Mouse (Mus musculus) effector memory CD4-positive, alpha-beta T cell, adult 5 months (primary cell): Measurements from ENCODE around the gene Ifna1. TPM values are rescaled to one million over a fixed set of nuclear protein-coding genes. Genes with fewer than 3 reads are reported as not detected.

ENCODE experiments used
- polyA plus RNA-seq: library from polyadenylated mRNA; unstranded; fragments of 100-300 nt; shearing (Covaris generic); gene quantifications from one replicate; pipeline ENCODE4 v1.2.1, GENCODE M21; 2017

Gene Ifna1
- polyA plus RNA-seq = not detected

DNA sequence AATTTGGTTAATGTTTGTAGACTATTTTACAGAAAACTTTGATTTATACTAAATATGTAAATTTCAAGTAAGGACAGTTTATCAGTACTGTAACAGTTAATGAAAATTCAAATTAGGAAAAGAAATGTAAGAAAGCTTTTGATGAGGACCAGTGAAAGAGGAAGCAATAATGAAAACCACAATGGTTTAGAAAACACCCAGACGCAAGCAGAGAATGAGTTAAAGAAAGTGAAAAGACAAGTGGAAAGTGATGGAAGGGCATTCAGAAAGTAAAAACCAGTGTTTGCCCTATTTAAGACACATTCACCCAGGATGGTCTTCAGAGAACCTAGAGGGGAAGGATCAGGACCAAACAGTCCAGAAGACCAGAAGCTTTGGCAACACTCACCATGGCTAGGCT is at the start of gene Ifna1:
Ifna1 (plus strand) TSS at position 390 of the 400 bp plus-strand sequence.

DNA sequence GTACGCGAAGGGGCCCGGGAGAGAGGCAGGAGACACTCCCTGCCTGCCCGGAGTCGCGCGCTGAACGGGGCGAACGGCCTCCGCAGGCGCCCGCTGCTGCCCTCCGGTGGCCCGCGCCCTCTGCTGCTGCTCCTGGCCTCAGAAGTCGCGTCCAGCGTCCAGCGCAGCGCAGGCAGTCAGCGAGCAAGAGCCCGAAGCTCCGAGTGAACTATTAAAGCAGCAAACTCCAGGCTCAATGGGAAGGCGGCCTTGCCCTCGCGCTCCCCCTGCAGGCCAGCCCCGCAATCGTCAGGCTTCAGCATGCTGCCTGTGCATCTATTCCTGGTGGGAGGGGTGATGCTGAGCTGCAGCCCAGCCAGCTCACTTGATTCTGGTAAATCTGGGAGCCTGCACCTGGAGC is 46.9 kb upstream of the Ifna1 start, which contains the start of gene Gm13287:
Gm13287 (plus strand) TSS at position 301 of the 400 bp plus-strand sequence.

DNA sequence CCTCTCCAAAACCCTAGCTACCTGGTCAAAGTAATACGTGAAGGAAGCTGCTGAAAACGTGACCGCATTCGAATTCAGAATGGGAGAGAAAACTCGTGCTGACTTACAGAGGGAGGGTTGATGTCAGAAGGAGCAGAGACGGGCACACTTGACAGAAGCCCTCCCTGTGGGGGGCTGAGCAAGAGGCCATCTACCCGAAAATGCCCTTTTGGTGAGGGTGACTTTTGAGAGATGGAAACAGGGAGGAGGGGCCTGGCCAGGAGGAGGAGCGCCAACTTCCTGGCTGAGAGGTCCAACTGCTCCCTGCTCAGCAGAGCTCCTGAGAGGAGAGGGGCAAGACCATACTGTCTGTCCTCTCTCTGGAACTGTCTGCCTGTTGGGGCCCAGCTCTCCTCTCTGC is 44.7 kb upstream of the Ifna1 start, which contains the start of gene Gm13288:
Gm13288 (plus strand) TSS at position 301 of the 400 bp plus-strand sequence.

DNA sequence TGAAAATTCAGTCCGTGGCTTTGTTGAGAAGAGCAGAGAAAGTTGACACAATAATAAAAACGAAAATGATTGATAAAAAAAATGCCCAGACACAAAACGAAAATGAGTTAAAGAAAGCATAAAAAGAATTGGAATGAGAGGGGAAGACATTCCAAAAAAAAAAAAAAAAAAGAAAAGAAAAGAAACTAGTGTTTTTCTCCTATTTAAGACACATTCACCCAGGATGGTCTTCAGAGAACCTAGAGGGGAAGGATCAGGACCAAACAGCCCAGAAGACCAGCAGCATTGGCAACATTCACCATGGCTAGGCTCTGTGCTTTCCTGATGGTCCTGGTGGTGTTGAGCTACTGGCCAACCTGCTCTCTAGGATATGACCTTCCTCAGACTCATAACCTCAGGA is 34.0 kb upstream of the Ifna1 start, which contains the start of gene Ifna7:
Ifna7 (plus strand) TSS at position 301 of the 400 bp plus-strand sequence.

DNA sequence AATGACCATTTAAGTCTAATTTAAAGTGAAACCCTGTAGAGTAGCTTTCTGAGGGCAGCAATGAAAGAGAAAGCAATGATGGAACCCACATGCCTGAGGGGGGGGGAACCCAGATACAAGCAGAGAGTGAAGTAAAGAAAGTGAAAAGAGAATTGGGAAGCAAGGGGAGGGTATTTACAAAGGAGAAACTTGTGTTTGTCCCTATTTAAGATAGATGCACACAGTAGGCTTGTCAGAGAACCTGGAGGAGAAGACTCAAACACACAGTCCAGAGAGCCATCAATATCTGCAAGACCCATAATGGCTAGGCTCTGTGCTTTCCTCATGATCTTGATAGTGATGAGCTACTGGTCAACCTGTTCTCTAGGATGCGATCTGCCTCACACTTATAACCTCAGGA is 30.2 kb upstream of the Ifna1 start, which contains the start of gene Ifna11:
Ifna11 (plus strand) TSS at position 301 of the 400 bp plus-strand sequence.

DNA sequence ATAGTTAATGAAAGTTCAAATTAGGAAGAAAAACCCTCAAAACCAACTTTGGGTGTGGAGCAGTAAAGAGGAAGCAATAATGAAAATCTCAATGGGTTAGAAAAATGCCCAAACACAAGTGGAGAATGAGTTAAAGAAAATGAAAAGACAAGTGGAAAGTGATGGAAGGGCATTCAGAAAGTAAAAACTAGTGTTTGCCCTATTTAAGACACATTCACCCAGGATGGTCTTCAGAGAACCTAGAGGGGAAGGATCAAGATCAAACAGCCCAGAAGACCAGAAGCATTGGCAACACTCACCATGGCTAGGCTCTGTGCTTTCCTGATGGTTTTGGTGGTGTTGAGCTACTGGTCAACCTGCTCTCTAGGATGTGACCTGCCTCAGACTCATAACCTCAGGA is 22.8 kb upstream of the Ifna1 start, which contains the start of gene Ifna6:
Ifna6 (plus strand) TSS at position 301 of the 400 bp plus-strand sequence.

DNA sequence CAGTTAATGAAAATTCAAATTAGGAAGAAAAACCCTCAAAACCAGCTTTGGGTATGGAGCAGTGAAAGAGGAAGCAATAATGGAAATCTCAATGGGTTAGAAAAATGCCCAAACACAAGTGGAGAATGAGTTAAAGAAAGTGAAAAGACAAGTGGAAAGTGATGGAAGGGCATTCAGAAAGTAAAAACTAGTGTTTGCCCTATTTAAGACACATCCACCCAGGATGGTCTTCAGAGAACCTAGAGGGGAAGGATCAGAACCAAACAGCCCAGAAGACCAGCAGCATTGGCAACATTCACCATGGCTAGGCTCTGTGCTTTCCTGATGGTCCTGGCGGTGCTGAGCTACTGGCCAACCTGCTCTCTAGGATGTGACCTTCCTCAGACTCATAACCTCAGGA is 14.7 kb upstream of the Ifna1 start, which contains the start of gene Ifna5:
Ifna5 (plus strand) TSS at position 301 of the 400 bp plus-strand sequence.

DNA sequence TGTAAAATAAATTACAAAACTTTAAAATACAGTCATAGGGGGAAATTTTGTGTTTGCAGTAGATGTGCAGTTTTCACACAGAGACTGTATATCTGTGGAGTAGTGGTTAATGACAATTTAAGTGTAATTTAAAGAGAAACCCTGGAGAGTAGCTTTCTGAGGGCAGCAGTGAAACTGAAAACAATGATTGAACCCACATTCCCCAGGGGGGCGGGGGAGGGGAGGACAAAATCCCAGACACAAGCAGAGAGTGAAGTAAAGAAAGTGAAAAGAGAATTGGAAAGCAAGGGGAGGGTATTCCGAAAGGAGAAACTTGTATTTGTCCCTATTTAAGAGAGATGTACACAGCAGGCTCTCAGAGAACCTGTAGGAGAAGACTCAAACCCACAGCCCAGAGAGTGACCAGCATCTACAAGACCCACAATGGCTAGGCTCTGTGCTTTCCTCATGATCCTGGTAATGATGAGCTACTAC is 8.4 kb upstream of the Ifna1 start, which contains the start of gene Ifna4:
Ifna4 (plus strand) TSS at position 424 of the 474 bp plus-strand sequence.

DNA sequence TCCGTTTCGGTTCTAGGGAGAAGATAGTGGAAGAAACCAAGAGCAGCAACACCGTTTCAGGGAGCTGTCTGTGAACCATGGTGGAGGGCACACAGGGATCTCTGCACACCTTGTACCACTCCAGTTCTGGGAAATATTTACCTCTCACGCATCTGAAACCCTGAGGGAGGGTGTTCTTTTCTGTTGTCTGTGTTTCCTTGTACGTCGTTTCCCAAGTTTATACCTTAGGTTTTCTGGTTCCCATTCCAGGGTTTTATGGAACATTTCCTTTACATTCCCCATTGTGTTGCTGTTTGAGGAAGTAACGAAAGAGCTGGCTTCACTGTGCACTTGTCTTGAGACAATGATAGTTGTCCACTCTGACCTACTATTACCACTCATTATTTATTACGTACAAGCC is 30.2 kb downstream of the Ifna1 start, which contains the start of gene Ifne:
Ifne (minus strand) TSS at position 101 of the 400 bp plus-strand sequence.

Other genes starting within 250 kb of the Ifna1 start
- gene Ifna12, start 246.7 kb upstream of the Ifna1 start, polyA plus RNA-seq = not detected
- gene C87499, start 215.7 kb upstream of the Ifna1 start, polyA plus RNA-seq = not detected
- not detected for gene Ifna13, start 205.6 kb upstream of the Ifna1 start, polyA plus RNA-seq
- gene Ifna16, start 173.2 kb upstream of the Ifna1 start, polyA plus RNA-seq = not detected
- gene Ifna2, start 166.2 kb upstream of the Ifna1 start, polyA plus RNA-seq = not detected
- not detected for gene Ifnab, start 158.7 kb upstream of the Ifna1 start, polyA plus RNA-seq
- 0.66 TPM for gene Gm26566, start 128.3 kb upstream of the Ifna1 start, polyA plus RNA-seq
- gene Klhl9, start 127.6 kb upstream of the Ifna1 start, polyA plus RNA-seq = 19.4 TPM
- gene Gm13271, start 95.2 kb upstream of the Ifna1 start, polyA plus RNA-seq = not detected
- gene Gm13283, start 90.0 kb upstream of the Ifna1 start, polyA plus RNA-seq = not detected
- gene Gm13290, start 76.3 kb upstream of the Ifna1 start, polyA plus RNA-seq = not detected
- gene Gm13289, start 73.2 kb upstream of the Ifna1 start, polyA plus RNA-seq = not detected
- gene Gm13272, start 70.2 kb upstream of the Ifna1 start, polyA plus RNA-seq = not detected
- not detected for gene Ifnz, start 68.0 kb upstream of the Ifna1 start, polyA plus RNA-seq
- gene Gm13276, start 64.4 kb upstream of the Ifna1 start, polyA plus RNA-seq = not detected
- not detected for gene Gm13277, start 61.5 kb upstream of the Ifna1 start, polyA plus RNA-seq
- not detected for gene Gm13278, start 58.5 kb upstream of the Ifna1 start, polyA plus RNA-seq
- gene Gm13275, start 55.6 kb upstream of the Ifna1 start, polyA plus RNA-seq = not detected
- not detected for gene Gm13279, start 52.7 kb upstream of the Ifna1 start, polyA plus RNA-seq
- gene Gm13285, start 50.4 kb upstream of the Ifna1 start, polyA plus RNA-seq = 0.65 TPM
- gene Gm13287, start 46.8 kb upstream of the Ifna1 start, polyA plus RNA-seq = not detected
- 0.32 TPM for gene Gm13288, start 44.6 kb upstream of the Ifna1 start, polyA plus RNA-seq
- gene Ifna7, start 33.9 kb upstream of the Ifna1 start, polyA plus RNA-seq = not detected
- not detected for gene Ifna11, start 30.1 kb upstream of the Ifna1 start, polyA plus RNA-seq
- not detected for gene Ifna6, start 22.7 kb upstream of the Ifna1 start, polyA plus RNA-seq
- not detected for gene Ifna5, start 14.6 kb upstream of the Ifna1 start, polyA plus RNA-seq
- gene Ifna4, start 8.2 kb upstream of the Ifna1 start, polyA plus RNA-seq = not detected
- not detected for gene Ifne, start 30.1 kb downstream of the Ifna1 start, polyA plus RNA-seq